Mouse (Mus musculus) lung, embryonic 15.5 days (tissue): ENCODE measurements around the gene Fam98a. TPM values are rescaled to one million over a fixed set of nuclear protein-coding genes. Genes with fewer than 3 reads are reported as not detected.

Experiments used
- ATAC-seq: fragments of 200-750 bp; cut with Nextera tagmentation; 2 replicates; pipeline ENCODE4 v1.8.0; 2017; ENCODE audit warnings: moderate number of reproducible peaks, borderline replicate concordance; ENCODE audit not compliant: low FRiP score, low TSS enrichment; ENCODE audit errors: extremely low read depth
- H3K27ac ChIP-seq: fragments of 300-500 bp; sonication (generic); 2 replicates; pipeline ENCODE4 v1.5.1; 2015; ENCODE audit warnings: moderate library complexity, mild to moderate bottlenecking, inconsistent platforms
- H3K27me3 ChIP-seq: fragments of 300-500 bp; sonication (generic); 2 replicates; pipeline ENCODE4 v1.6.1; 2015; ENCODE audit warnings: inconsistent platforms
- H3K36me3 ChIP-seq: fragments of 300-500 bp; sonication (generic); 2 replicates; pipeline ENCODE4 v1.6.1; 2015; ENCODE audit warnings: inconsistent platforms
- H3K4me1 ChIP-seq: fragments of 300-500 bp; sonication (generic); 2 replicates; pipeline ENCODE4 v1.6.1; 2015; ENCODE audit warnings: inconsistent platforms
- H3K4me2 ChIP-seq: fragments of 300-500 bp; sonication (generic); 2 replicates; pipeline ENCODE4 v1.6.1; 2015; ENCODE audit warnings: inconsistent platforms, mild to moderate bottlenecking, moderate library complexity
- H3K4me3 ChIP-seq: fragments of 300-500 bp; sonication (generic); 2 replicates; pipeline ENCODE4 v1.5.1; 2015; ENCODE audit warnings: mild to moderate bottlenecking, inconsistent platforms
- H3K9ac ChIP-seq: fragments of 300-500 bp; sonication (generic); 2 replicates; pipeline ENCODE4 v1.6.1; 2015; ENCODE audit warnings: inconsistent platforms
- H3K9me3 ChIP-seq: fragments of 300-500 bp; sonication (generic); 2 replicates; pipeline ENCODE4 v1.6.1; 2016; ENCODE audit warnings: inconsistent platforms
- WGBS: fragments of 180-500 bp; shearing (Covaris S2); methylation state at CpG from one replicate; pipeline ENCODE4 v1.1.7; 2015; 5-methylcytosine and 5-hydroxymethylcytosine counted together
- polyA plus RNA-seq: library from polyadenylated mRNA; unstranded; fragments of >200 nt; fragmentation: Nextera tagmentation; extraction: Ambion mirVana; gene quantifications from 2 replicates; pipeline ENCODE4 v1.2.1, GENCODE M21; 2015

The Fam98a gene
- 25.0 and 25.7 TPM in 2 replicates for polyA plus RNA-seq

GRCm38 (mm10) chr17:75551512-75552400, at the start of gene Fam98a:
Gene Fam98a, minus strand, starts transcription at chr17:75551946.
- no peaks in the 10 kb centered on the region for H3K9me3 ChIP-seq
- ATAC-seq: peak; percentile 99
- no peaks in the 10 kb centered on the region for H3K27me3 ChIP-seq
- under 1% methylated on average over 56 of the region's 56 CpGs for WGBS
- peaks cover 10% of the 10 kb centered on the region; the same call in 1 of the 2 replicates for H3K4me1 ChIP-seq
- H3K9ac ChIP-seq: peak within 1 kb of the TSS; percentile 85
- peak within 1 kb of the TSS; percentile 83 for H3K4me2 ChIP-seq
- H3K4me3 ChIP-seq: peak within 1 kb of the TSS; percentile 93
- 0 out of 2 replicates have a peak, but pooled peaks cover 3% of the 10 kb centered on the region for H3K36me3 ChIP-seq
- H3K27ac ChIP-seq: peak within 1 kb of the TSS; percentile 57

GRCm38 (mm10) chr17:75598652-75599051, 46.9 kb upstream of the Fam98a start:
- Histone ChIP-seq H3K36me3 (no peaks in the 10 kb centered on the region), H3K27ac (no peak overlapping the region)
- ATAC-seq: no peak

GRCm38 (mm10) chr17:75582738-75583137, 31.0 kb upstream of the Fam98a start:
- Histone ChIP-seq H3K9me3 (no peaks in the 10 kb centered on the region), H3K36me3 (no peaks in the 10 kb centered on the region), H3K4me2 (no peak overlapping the region), H3K27ac (no peak overlapping the region), H3K4me1 (no peaks in the 10 kb centered on the region), H3K27me3 (no peaks in the 10 kb centered on the region), H3K9ac (no peak overlapping the region), H3K4me3 (no peak overlapping the region)
- 81% methylated on average over 1 of the region's 1 CpGs for WGBS
- no peak for ATAC-seq

More at GRCm38 (mm10) chr17:75598652-75599051, 46.9 kb upstream of the Fam98a start:
- H3K27me3 ChIP-seq: no peaks in the 10 kb centered on the region
- H3K4me1 ChIP-seq: no peaks in the 10 kb centered on the region
- 43% methylated on average over 3 of the region's 3 CpGs for whole genome bisulfite sequencing
- H3K4me2 ChIP-seq: no peak overlapping the region
- no peak overlapping the region for H3K9ac ChIP-seq
- no peak overlapping the region for H3K4me3 ChIP-seq
- no peaks in the 10 kb centered on the region for H3K9me3 ChIP-seq

- Histone ChIP-seq H3K9me3 (no peaks in the 10 kb centered on the region), H3K27ac (no peak overlapping the region), H3K9ac (no peak overlapping the region), H3K36me3 (no peaks in the 10 kb centered on the region), H3K27me3 (no peaks in the 10 kb centered on the region), H3K4me3 (no peak overlapping the region), H3K4me1 (no peaks in the 10 kb centered on the region), H3K4me2 (no peak overlapping the region)
- ATAC-seq: no peak
- 43% methylated on average over 7 of the region's 7 CpGs for WGBS
These were observed 23.9 kb upstream of the Fam98a start for GRCm38 (mm10) chr17:75575608-75576007.

GRCm38 (mm10) chr17:75558041-75558440, 6.3 kb upstream of the Fam98a start:
- no peaks in the 10 kb centered on the region for H3K9me3 ChIP-seq
- no peaks in the 10 kb centered on the region for H3K4me1 ChIP-seq
- no peak overlapping the region for H3K4me2 ChIP-seq
- no peaks in the 10 kb centered on the region for H3K27me3 ChIP-seq
- H3K27ac ChIP-seq: no peak overlapping the region
- no peak for ATAC-seq
- H3K36me3 ChIP-seq: no peaks in the 10 kb centered on the region
- H3K4me3 ChIP-seq: no peak overlapping the region
- H3K9ac ChIP-seq: no peak overlapping the region
- WGBS: 87% methylated on average over 2 of the region's 2 CpGs

- H3K9me3 ChIP-seq: no peaks in the 10 kb centered on the region
- H3K27ac ChIP-seq: no peak overlapping the region
- 44% methylated on average over 3 of the region's 3 CpGs for WGBS
- H3K36me3 ChIP-seq: no peaks in the 10 kb centered on the region
- no peaks in the 10 kb centered on the region for H3K4me1 ChIP-seq
- no peak overlapping the region for H3K9ac ChIP-seq
- ATAC-seq: no peak
- no peak overlapping the region for H3K4me3 ChIP-seq
- no peak overlapping the region for H3K4me2 ChIP-seq
- no peaks in the 10 kb centered on the region for H3K27me3 ChIP-seq
These were observed 5.3 kb upstream of the Fam98a start for GRCm38 (mm10) chr17:75557031-75557430.

- 34% methylated on average over 11 of the region's 11 CpGs for WGBS
- H3K27me3 ChIP-seq: no peaks in the 10 kb centered on the region
- H3K4me3 ChIP-seq: peak overlapping the region; percentile 93
- no peaks in the 10 kb centered on the region for H3K9me3 ChIP-seq
- peak overlapping the region; percentile 85 for H3K9ac ChIP-seq
- H3K4me2 ChIP-seq: peak overlapping the region; percentile 83
- peaks cover 12% of the 10 kb centered on the region; the same call in 1 of the 2 replicates for H3K36me3 ChIP-seq
- H3K27ac ChIP-seq: no peak overlapping the region
- peaks cover 10% of the 10 kb centered on the region; the same call in 1 of the 2 replicates for H3K4me1 ChIP-seq
- no peak for ATAC-seq
These were observed 854 bp downstream of the Fam98a start for GRCm38 (mm10) chr17:75550771-75551413.

- Histone ChIP-seq H3K36me3 (peaks cover 16% of the 10 kb centered on the region; the same call in 1 of the 2 replicates), H3K4me2 (no peak overlapping the region)
- ATAC-seq: no peak
These were observed 7.5 kb downstream of the Fam98a start for GRCm38 (mm10) chr17:75544262-75544661.

GRCm38 (mm10) chr17:75543434-75543833, 8.3 kb downstream of the Fam98a start:
- H3K9ac ChIP-seq: no peak overlapping the region
- peaks cover 19% of the 10 kb centered on the region for H3K36me3 ChIP-seq
- no peaks in the 10 kb centered on the region for H3K9me3 ChIP-seq
- no peaks in the 10 kb centered on the region for H3K27me3 ChIP-seq
- no peak overlapping the region for H3K4me3 ChIP-seq
- no peak overlapping the region for H3K27ac ChIP-seq
- H3K4me2 ChIP-seq: no peak overlapping the region
- no peak for ATAC-seq
- H3K4me1 ChIP-seq: peaks cover 4% of the 10 kb centered on the region; the same call in 1 of the 2 replicates
- 50% methylated on average over 7 of the region's 7 CpGs for WGBS

More at GRCm38 (mm10) chr17:75544262-75544661, 7.5 kb downstream of the Fam98a start:
- 67% methylated on average over 7 of the region's 7 CpGs for WGBS
- H3K27ac ChIP-seq: no peak overlapping the region
- no peaks in the 10 kb centered on the region for H3K27me3 ChIP-seq
- no peaks in the 10 kb centered on the region for H3K9me3 ChIP-seq
- no peak overlapping the region for H3K4me3 ChIP-seq
- 0 out of 2 replicates have a peak, but pooled peaks cover 2% of the 10 kb centered on the region for H3K4me1 ChIP-seq
- H3K9ac ChIP-seq: no peak overlapping the region

- Histone ChIP-seq H3K36me3 (peaks cover 9% of the 10 kb centered on the region), H3K27ac (no peak overlapping the region)
- 25% methylated on average over 5 of the region's 5 CpGs for WGBS
These were observed 11.9 kb downstream of the Fam98a start for GRCm38 (mm10) chr17:75539841-75540240.

GRCm38 (mm10) chr17:75539130-75539529, 12.6 kb downstream of the Fam98a start:
- Histone ChIP-seq H3K9me3 (no peaks in the 10 kb centered on the region), H3K9ac (no peak overlapping the region), H3K36me3 (peaks cover 9% of the 10 kb centered on the region), H3K4me1 (peaks cover 8% of the 10 kb centered on the region; the same call in 1 of the 2 replicates), H3K4me3 (no peak overlapping the region), H3K4me2 (no peak overlapping the region), H3K27me3 (no peaks in the 10 kb centered on the region), H3K27ac (peak overlapping the region; percentile 21; the same call in 1 of the 2 replicates)
- WGBS: 60% methylated on average over 6 of the region's 6 CpGs
- no peak; the same call in 1 of the 2 replicates for ATAC-seq

More at GRCm38 (mm10) chr17:75539841-75540240, 11.9 kb downstream of the Fam98a start:
- H3K9ac ChIP-seq: no peak overlapping the region
- no peaks in the 10 kb centered on the region for H3K9me3 ChIP-seq
- peaks cover 8% of the 10 kb centered on the region; the same call in 1 of the 2 replicates for H3K4me1 ChIP-seq
- no peak for ATAC-seq
- H3K4me3 ChIP-seq: no peak overlapping the region
- H3K27me3 ChIP-seq: no peaks in the 10 kb centered on the region
- no peak overlapping the region for H3K4me2 ChIP-seq
